Mouse (Mus musculus) spleen, adult 2 months (tissue): ENCODE measurements at regions not wholly inside any gene's neighbourhood (a gene's known extent, or its start where the extent isn't known, plus 50 kb on each side); places are given as distances from the start of the nearest gene placed in this dataset.

Source experiments
- CTCF ChIP-seq: fragments of 200-500 bp; IDR thresholded peaks from 2 replicates; pipeline ENCODE4 v1.5.1; 2011; ENCODE audit warnings: mild to moderate bottlenecking, inconsistent platforms; ENCODE audit not compliant: insufficient read depth, insufficient read length, insufficient replicate concordance; ENCODE audit errors: extremely low read depth
- POLR2A ChIP-seq: fragments of 200-500 bp; IDR thresholded peaks from 2 replicates; pipeline ENCODE4 v1.6.1; 2011; ENCODE audit warnings: low read depth, low read length, inconsistent platforms

DNA sequence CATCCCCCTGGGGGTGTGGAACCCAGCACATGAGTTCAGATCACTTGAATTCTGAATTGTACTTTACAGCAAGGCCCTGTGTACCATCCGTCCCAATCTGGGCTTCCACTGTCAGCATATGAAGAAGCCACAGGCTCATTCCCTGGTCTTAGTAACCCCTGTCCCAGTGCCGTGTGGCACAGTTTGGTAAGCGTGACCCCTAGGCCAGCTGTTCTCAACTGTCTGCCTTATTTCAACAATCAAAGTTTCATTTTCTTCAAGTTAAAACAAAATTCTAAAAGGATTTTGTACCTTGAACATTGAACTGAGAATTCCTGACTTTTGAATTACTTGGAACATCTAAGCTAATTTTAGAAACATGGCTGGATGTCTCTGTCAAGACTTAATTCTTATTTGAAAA is 174.6 kb downstream of the Nrip1 start:
- no peak for TF ChIP-seq POLR2A
- TF ChIP-seq CTCF = no peak
